Mouse (Mus musculus) limb, embryonic 14.5 days (tissue): ENCODE measurements around the gene Armc12. TPM values are rescaled to one million over a fixed set of nuclear protein-coding genes. Genes with fewer than 3 reads are reported as not detected.

Experiments used
- ATAC-seq: fragments of 200-750 bp; cut with Nextera tagmentation; 2 replicates; pipeline ENCODE4 v1.8.0; 2017; ENCODE audit warnings: low read depth, moderate number of reproducible peaks, moderate TSS enrichment; ENCODE audit not compliant: low FRiP score
- DNase-seq: peaks from one replicate; pipeline ENCODE4 v3.0.0-alpha.2; 2015; ENCODE audit warnings: low spot score
- H3K27ac ChIP-seq: fragments of 300-500 bp; sonication (generic); replicated peaks from 2 replicates; pipeline ENCODE4 v1.5.1; 2014; ENCODE audit warnings: low read depth, mild to moderate bottlenecking, low read length, moderate library complexity, mixed read lengths
- H3K27me3 ChIP-seq: fragments of 300-500 bp; sonication (generic); 2 replicates; pipeline ENCODE4 v1.6.1; 2014; ENCODE audit warnings: low read length, mixed read lengths; ENCODE audit not compliant: control insufficient read depth, insufficient read depth
- H3K36me3 ChIP-seq: fragments of 300-500 bp; sonication (generic); 2 replicates; pipeline ENCODE4 v1.6.1; 2014; ENCODE audit warnings: mild to moderate bottlenecking, low read length, moderate library complexity, mixed read lengths; ENCODE audit not compliant: control insufficient read depth, insufficient read depth
- H3K4me1 ChIP-seq: fragments of 300-500 bp; sonication (generic); 2 replicates; pipeline ENCODE4 v1.6.1; 2014; ENCODE audit warnings: antibody characterized with exemption, low read length, mixed read lengths; ENCODE audit not compliant: control insufficient read depth, insufficient read depth
- H3K4me2 ChIP-seq: fragments of 300-500 bp; sonication (generic); replicated peaks from 2 replicates; pipeline ENCODE4 v1.6.1; 2014; ENCODE audit warnings: low read depth, mild to moderate bottlenecking, low read length, moderate library complexity; ENCODE audit not compliant: severe bottlenecking
- H3K4me3 ChIP-seq: fragments of 300-500 bp; sonication (generic); replicated peaks from 2 replicates; pipeline ENCODE4 v1.5.1; 2014; ENCODE audit warnings: low read length
- H3K9ac ChIP-seq: fragments of 300-500 bp; sonication (generic); 2 replicates; pipeline ENCODE4 v1.6.1; 2014; ENCODE audit warnings: mild to moderate bottlenecking, low read depth, low read length, moderate library complexity; ENCODE audit not compliant: severe bottlenecking
- H3K9me3 ChIP-seq: fragments of 300-500 bp; sonication (generic); 2 replicates; pipeline ENCODE4 v1.6.1; 2016; ENCODE audit warnings: low read length; ENCODE audit not compliant: control insufficient read depth
- POLR2A ChIP-seq: fragments of 200-500 bp; IDR thresholded peaks from 2 replicates; pipeline ENCODE4 v1.8.0; 2012; ENCODE audit warnings: inconsistent platforms, mild to moderate bottlenecking, moderate library complexity, borderline replicate concordance; ENCODE audit not compliant: insufficient read depth, insufficient read length; ENCODE audit errors: extremely low read depth
- WGBS: fragments of 180-500 bp; shearing (Covaris S2); extraction: QIAGEN DNeasy Blood & Tissue Kit; methylation state at CpG from one replicate; pipeline ENCODE4 v1.1.7; 2014; 5-methylcytosine and 5-hydroxymethylcytosine counted together
- polyA plus RNA-seq, 2 experiments: library from polyadenylated mRNA; depleted of rRNA in 1 of 2; stranded (reverse) in 1 of 2; unstranded in 1 of 2; fragments of >200 nt; fragmentation: Nextera tagmentation in 1 of 2; extraction: Ambion mirVana in 1 of 2; gene quantifications; 2 replicates each; pipeline versions ENCODE4 v1.2.1 to v1.2.3; 2012 to 2014

Gene Armc12
- polyA plus RNA-seq, 2 experiments: 0.04 TPM; not detected in 1

DNA sequence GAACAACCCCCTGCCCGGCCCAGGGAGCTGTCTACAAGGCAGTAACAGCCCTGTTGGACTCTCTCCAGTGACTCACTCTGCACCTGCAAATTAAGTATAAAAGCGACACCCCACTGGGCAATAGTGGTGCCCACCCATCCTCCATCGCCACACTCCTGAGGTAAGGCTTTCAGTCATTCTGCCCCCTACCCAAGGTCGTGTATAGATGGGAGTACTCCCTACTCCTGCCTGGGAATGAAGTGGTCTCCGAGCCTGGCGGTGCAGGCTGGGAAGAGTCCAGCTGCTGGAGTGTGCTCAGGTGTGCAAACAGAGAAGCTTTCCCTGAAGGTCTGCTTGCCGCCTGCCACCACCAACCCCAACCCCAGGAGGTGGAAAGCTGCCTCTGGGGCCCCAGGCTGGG, 31.0 kb downstream of the Armc12 start:
- DNase-seq: no peak
- H3K4me3 ChIP-seq: no peak overlapping the region

DNA sequence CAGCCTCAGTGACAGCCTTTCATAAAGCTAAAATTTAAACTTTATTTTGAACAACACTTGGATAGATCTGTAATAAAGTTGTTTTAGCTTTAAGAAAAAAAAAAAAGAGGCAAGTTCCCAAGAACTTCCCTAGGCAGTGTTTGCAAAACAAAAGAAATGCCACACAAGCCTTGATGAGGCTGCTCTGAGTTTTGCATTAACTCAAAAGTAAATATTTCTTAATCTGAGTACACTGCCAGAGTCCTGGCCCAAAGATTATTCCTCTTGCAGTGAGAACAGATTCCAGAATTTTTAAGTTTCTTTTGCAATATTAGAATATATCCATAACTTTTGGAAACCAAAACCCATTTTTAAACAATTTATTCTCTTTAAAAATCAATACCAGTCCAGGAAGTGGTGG, 34.6 kb downstream of the Armc12 start:
- TF ChIP-seq POLR2A: no peak
- H3K4me2 ChIP-seq: no peak overlapping the region
- DNase-seq (no peak), ATAC-seq (no peak)
- H3K27ac ChIP-seq: no peak overlapping the region
- H3K4me3 ChIP-seq: no peak overlapping the region
- peaks cover 5% of the 10 kb centered on the region; the same call in 1 of the 2 replicates for H3K4me1 ChIP-seq
- no peaks in the 10 kb centered on the region for H3K9me3 ChIP-seq
- H3K36me3 ChIP-seq: no peaks in the 10 kb centered on the region
- H3K27me3 ChIP-seq: no peaks in the 10 kb centered on the region
- no peak overlapping the region for H3K9ac ChIP-seq

More for the DNA sequence above, 31.0 kb downstream of the Armc12 start:
- Histone ChIP-seq H3K9me3 (no peaks in the 10 kb centered on the region), H3K9ac (no peak overlapping the region), H3K4me1 (peaks cover 10% of the 10 kb centered on the region), H3K27ac (no peak overlapping the region), H3K4me2 (no peak overlapping the region), H3K36me3 (no peaks in the 10 kb centered on the region), H3K27me3 (no peaks in the 10 kb centered on the region)
- no peak for ATAC-seq
- no peak for TF ChIP-seq POLR2A
- WGBS: 50% methylated on average over 7 of the region's 7 CpGs

DNA sequence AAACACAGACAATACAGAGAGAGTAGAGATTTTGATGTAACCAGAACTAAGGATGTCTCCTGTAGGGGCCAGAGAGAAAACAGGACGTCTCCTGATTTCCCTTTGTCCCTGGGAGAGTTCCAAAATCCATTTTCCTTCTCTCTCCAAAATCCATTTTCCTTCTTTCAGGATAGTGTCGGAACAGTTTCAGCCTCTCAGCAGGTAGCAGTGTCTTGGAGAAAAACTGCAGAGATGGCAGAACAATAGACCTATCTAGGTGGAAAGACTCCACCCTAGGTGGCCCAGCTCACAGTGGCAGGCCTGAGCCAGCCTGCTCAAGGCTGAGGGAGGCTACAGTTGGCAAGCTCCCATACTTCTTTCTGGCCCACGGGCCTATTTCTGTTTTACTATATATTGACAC, 36.9 kb downstream of the Armc12 start:
- no peak for TF ChIP-seq POLR2A
- WGBS: 50% methylated on average over 3 of the region's 3 CpGs

DNA sequence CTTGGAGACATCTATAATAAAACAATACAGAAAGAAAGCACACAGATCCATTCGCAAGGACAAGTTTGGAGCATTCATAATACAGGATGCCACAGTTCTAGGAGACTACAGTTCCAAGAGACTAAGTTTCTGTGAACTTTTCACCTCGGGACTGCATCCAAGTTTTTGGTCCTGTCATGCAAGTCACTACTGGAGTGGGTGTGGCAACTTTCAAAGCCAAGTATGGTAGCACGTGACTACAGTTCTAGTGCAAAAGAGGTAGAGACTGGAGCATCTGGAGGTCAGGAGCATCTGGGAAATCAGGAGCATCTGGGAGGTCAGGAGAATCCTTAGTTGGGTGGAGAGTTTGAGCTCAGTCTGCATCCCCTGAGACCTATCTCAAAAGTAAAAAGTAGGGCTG, 41.3 kb downstream of the Armc12 start:
- Histone ChIP-seq H3K9ac (no peak overlapping the region), H3K4me1 (peaks cover 9% of the 10 kb centered on the region; the same call in 1 of the 2 replicates), H3K4me3 (no peak overlapping the region), H3K36me3 (no peaks in the 10 kb centered on the region), H3K27ac (no peak overlapping the region), H3K27me3 (no peaks in the 10 kb centered on the region), H3K4me2 (no peak overlapping the region), H3K9me3 (no peaks in the 10 kb centered on the region)
- 79% methylated on average over 3 of the region's 3 CpGs for WGBS
- ATAC-seq: no peak
- DNase-seq: no peak
- no peak for TF ChIP-seq POLR2A

More for the DNA sequence above, 36.9 kb downstream of the Armc12 start:
- H3K27ac ChIP-seq: no peak overlapping the region
- H3K36me3 ChIP-seq: no peaks in the 10 kb centered on the region
- no peak overlapping the region for H3K9ac ChIP-seq
- no peak overlapping the region for H3K4me3 ChIP-seq
- H3K9me3 ChIP-seq: no peaks in the 10 kb centered on the region
- ATAC-seq (no peak), DNase-seq (no peak)
- H3K4me1 ChIP-seq: no peaks in the 10 kb centered on the region
- no peaks in the 10 kb centered on the region for H3K27me3 ChIP-seq
- H3K4me2 ChIP-seq: no peak overlapping the region

GRCm38 (mm10) chr17:28572521-28572920, 41.9 kb downstream of the Armc12 start:
- TF ChIP-seq POLR2A: no peak
- Histone ChIP-seq H3K36me3 (no peaks in the 10 kb centered on the region), H3K4me1 (peaks cover 9% of the 10 kb centered on the region; the same call in 1 of the 2 replicates), H3K27ac (no peak overlapping the region), H3K4me3 (no peak overlapping the region), H3K27me3 (no peaks in the 10 kb centered on the region), H3K9ac (no peak overlapping the region), H3K9me3 (no peaks in the 10 kb centered on the region), H3K4me2 (no peak overlapping the region)
- DNase-seq: no peak
- no peak for ATAC-seq
- 84% methylated on average over 7 of the region's 7 CpGs for WGBS

DNA sequence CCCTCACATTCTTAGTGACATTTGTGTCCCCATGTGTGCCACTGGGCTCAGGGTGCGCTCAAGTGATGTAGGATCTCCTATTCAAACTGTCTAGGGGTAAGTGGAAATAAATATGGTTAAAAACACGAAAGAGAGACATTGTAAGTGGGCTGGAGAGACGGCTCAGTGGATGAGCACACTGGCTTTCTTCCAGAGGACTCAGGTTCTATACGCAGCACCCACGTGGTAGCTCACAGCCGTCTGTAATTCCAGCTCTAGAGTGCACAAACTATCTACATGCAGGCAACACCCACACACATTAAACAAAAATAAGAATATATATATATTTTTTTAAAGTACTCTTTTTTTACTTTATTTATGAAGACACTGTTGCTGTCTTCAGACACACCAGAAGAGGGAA, 42.3 kb downstream of the Armc12 start:
- no peak overlapping the region for H3K4me3 ChIP-seq
- WGBS: 84% methylated on average over 6 of the region's 6 CpGs

More for the DNA sequence above, 42.3 kb downstream of the Armc12 start:
- H3K36me3 ChIP-seq: no peaks in the 10 kb centered on the region
- H3K9ac ChIP-seq: no peak overlapping the region
- no peak for DNase-seq
- TF ChIP-seq POLR2A: no peak
- no peaks in the 10 kb centered on the region for H3K9me3 ChIP-seq
- H3K27ac ChIP-seq: no peak overlapping the region
- no peak overlapping the region for H3K4me2 ChIP-seq
- ATAC-seq: no peak
- no peaks in the 10 kb centered on the region for H3K27me3 ChIP-seq
- H3K4me1 ChIP-seq: peaks cover 9% of the 10 kb centered on the region; the same call in 1 of the 2 replicates
